Mouse (Mus musculus) retina, postnatal 1 day (tissue): Measurements from ENCODE around the gene Eloa.
A peak's percentile ranks its signal among the peaks of the same experiment; 100 is the strongest.
"Not testable (repeated sequence)": the region's sequence is repeated elsewhere in the genome, so short reads cannot be mapped to it uniquely, and the experiment has no call there.

ENCODE experiments used
- DNase-seq: peaks from one replicate; pipeline ENCODE4 v3.0.0-alpha.2; 2012

Eloa gene

GRCm38 (mm10) chr4:136021549-136022047 lies at the start of gene Eloa:
Gene Eloa, minus strand, starts transcription at chr4:136021763.
- peak; percentile 99 for DNase-seq

- DNase-seq: peak; percentile 87
Measured at GRCm38 (mm10) chr4:136071178-136071714, 49.7 kb upstream of the Eloa start.

GRCm38 (mm10) chr4:136070592-136070991 lies 49.0 kb upstream of the Eloa start:
- no peak for DNase-seq

GRCm38 (mm10) chr4:136069954-136070353 lies 48.4 kb upstream of the Eloa start:
- DNase-seq: peak; percentile 90

GRCm38 (mm10) chr4:136069313-136069712 lies 47.8 kb upstream of the Eloa start:
- DNase-seq: no peak

- DNase-seq: no peak
Measured at GRCm38 (mm10) chr4:136063143-136063542, 41.6 kb upstream of the Eloa start.

- DNase-seq: not testable (repeated sequence)
Measured at GRCm38 (mm10) chr4:136059800-136060488, 38.4 kb upstream of the Eloa start.

- no peak for DNase-seq
Measured at GRCm38 (mm10) chr4:136057916-136058315, 36.4 kb upstream of the Eloa start.

GRCm38 (mm10) chr4:136056030-136056429 lies 34.5 kb upstream of the Eloa start:
- DNase-seq: no peak

- DNase-seq: no peak
Measured at GRCm38 (mm10) chr4:136053843-136054242, 32.3 kb upstream of the Eloa start.

GRCm38 (mm10) chr4:136053247-136053596 lies 31.7 kb upstream of the Eloa start, which contains the start of gene Rpl11:
Gene Rpl11, minus strand, starts transcription at chr4:136053428.
- peak; percentile 98 for DNase-seq

- DNase-seq: no peak
Measured at GRCm38 (mm10) chr4:136052534-136053246, 31.1 kb upstream of the Eloa start.

GRCm38 (mm10) chr4:136052060-136052459 lies 30.5 kb upstream of the Eloa start:
- DNase-seq: no peak

GRCm38 (mm10) chr4:136050226-136050625 lies 28.7 kb upstream of the Eloa start:
- DNase-seq: no peak

GRCm38 (mm10) chr4:136048291-136049032 lies 26.9 kb upstream of the Eloa start:
- no peak for DNase-seq

GRCm38 (mm10) chr4:136047626-136048025 lies 26.1 kb upstream of the Eloa start:
- no peak for DNase-seq

- DNase-seq: no peak
Measured at GRCm38 (mm10) chr4:136046888-136047287, 25.3 kb upstream of the Eloa start.

GRCm38 (mm10) chr4:136045091-136045490 lies 23.5 kb upstream of the Eloa start:
- no peak for DNase-seq

- no peak for DNase-seq
Measured at GRCm38 (mm10) chr4:136043784-136044400, 22.3 kb upstream of the Eloa start.

GRCm38 (mm10) chr4:136035078-136035477 lies 13.5 kb upstream of the Eloa start:
- no peak for DNase-seq

GRCm38 (mm10) chr4:136033231-136033630 lies 11.7 kb upstream of the Eloa start:
- DNase-seq: no peak
